In genomic region chr11:121001966-121002365, GRCm38 (mm10) we compare ENCODE assay signal across 15 mouse cellular contexts. TPM values are rescaled to one million over a fixed set of nuclear protein-coding genes. Genes with fewer than 3 reads are reported as not detected.
DNase-seq lines count a peak whose midpoint lies in the region; ATAC-seq and TF ChIP-seq lines count a peak whose summit lies in the region.
"Had no signal": no experiment of that assay in that cellular context is flagged by ENCODE, and none has a peak within 500 bp of the region (broad histone marks: within the 10 kb centered on the region; RNA-seq: fewer than 3 reads in every experiment).

No protein-coding gene starts in this region.

- H3K27ac ChIP-seq in hindbrain, postnatal 0 days, result no peak overlapping the region
- H3K27ac ChIP-seq in hindbrain, embryonic 16.5 days (ENCODE audit: low read depth, low read length), result no peak overlapping the region
- H3K27ac ChIP-seq in stomach, postnatal 0 days (replicated peaks), result no peak overlapping the region
- H3K27ac ChIP-seq: heart, embryonic 13.5 days; hindbrain, embryonic 14.5 days; midbrain, embryonic 15.5 days had no signal

- 51% methylated on average over 4 of the region's 4 CpGs for WGBS in hindbrain, postnatal 0 days
- 58% methylated on average over 4 of the region's 4 CpGs for WGBS in hindbrain, embryonic 16.5 days
- WGBS in stomach, postnatal 0 days, result 12% methylated on average over 4 of the region's 4 CpGs

- TF ChIP-seq CTCF in hindbrain, postnatal 0 days (IDR thresholded peaks at IDR 0.05; ENCODE audit: low read depth), result no peak
- no peak for TF ChIP-seq CTCF in stomach, postnatal 0 days (IDR thresholded peaks at IDR 0.05; ENCODE audit: low read depth)

- H3K4me2 ChIP-seq in hindbrain, postnatal 0 days (ENCODE audit: low read depth, low read length), result no peak overlapping the region
- H3K4me2 ChIP-seq in hindbrain, embryonic 16.5 days (ENCODE audit: low read length), result no peak overlapping the region
- no peak overlapping the region for H3K4me2 ChIP-seq in stomach, postnatal 0 days (replicated peaks; ENCODE audit: low read depth)
- H3K4me2 ChIP-seq: heart, embryonic 13.5 days; hindbrain, embryonic 14.5 days; midbrain, embryonic 15.5 days had no signal

- H3K9me3 ChIP-seq in hindbrain, postnatal 0 days (ENCODE audit: low read length), result no peaks in the 10 kb centered on the region
- no peaks in the 10 kb centered on the region for H3K9me3 ChIP-seq in hindbrain, embryonic 16.5 days (ENCODE audit: control insufficient read depth, low read length)
- no peaks in the 10 kb centered on the region for H3K9me3 ChIP-seq in stomach, postnatal 0 days (ENCODE audit: control insufficient read depth, low read length)
- H3K9me3 ChIP-seq: G1E; heart, embryonic 13.5 days; midbrain, embryonic 15.5 days had no signal

- H3K4me3 ChIP-seq in hindbrain, postnatal 0 days (ENCODE audit: low read length), result no peak overlapping the region
- H3K4me3 ChIP-seq in hindbrain, embryonic 16.5 days (ENCODE audit: low read length), result no peak overlapping the region
- H3K4me3 ChIP-seq in stomach, postnatal 0 days (ENCODE audit: low read depth, low read length), result no peak overlapping the region
- H3K4me3 ChIP-seq: heart, embryonic 13.5 days; midbrain, embryonic 15.5 days had no signal

- no peaks in the 10 kb centered on the region for H3K27me3 ChIP-seq in hindbrain, postnatal 0 days (ENCODE audit: insufficient read depth, low read length)
- H3K27me3 ChIP-seq in hindbrain, embryonic 16.5 days (replicated peaks; ENCODE audit: control insufficient read depth, insufficient read depth, low read length), result no peaks in the 10 kb centered on the region
- no peaks in the 10 kb centered on the region for H3K27me3 ChIP-seq in stomach, postnatal 0 days (ENCODE audit: control insufficient read depth, insufficient read depth, low read length)
- H3K27me3 ChIP-seq: midbrain, embryonic 15.5 days had no signal

- no peaks in the 10 kb centered on the region for H3K36me3 ChIP-seq in hindbrain, postnatal 0 days (ENCODE audit: insufficient read depth, low read length)
- H3K36me3 ChIP-seq in hindbrain, embryonic 16.5 days (ENCODE audit: control insufficient read depth, insufficient read depth, low read length), result no peaks in the 10 kb centered on the region
- H3K36me3 ChIP-seq in stomach, postnatal 0 days (ENCODE audit: control insufficient read depth, insufficient read depth, low read length), result no peaks in the 10 kb centered on the region
- H3K36me3 ChIP-seq: midbrain, embryonic 15.5 days had no signal

- no peak for ATAC-seq in hindbrain, postnatal 0 days
- ATAC-seq in hindbrain, embryonic 16.5 days, result no peak
- no peak for ATAC-seq in stomach, postnatal 0 days (ENCODE audit: low FRiP score, low TSS enrichment)
- ATAC-seq: midbrain, embryonic 15.5 days had no signal

- TF ChIP-seq EP300 in stomach, postnatal 0 days (optimal IDR thresholded peaks at IDR 0.05), result no peak

- DNase-seq in cerebellum, postnatal 10 days, result peak; percentile 55 to 58
- no peak for DNase-seq in cerebellum, postnatal 36 days
- DNase-seq in hindbrain, postnatal 0 days (ENCODE audit: low spot score), result peak; percentile 28
- DNase-seq in ovary, postnatal 14 days (ENCODE audit: low spot score), result peak; percentile 38
- no peak for DNase-seq in ovary, postnatal 36 days (ENCODE audit: low spot score)
- peak; percentile 69 for DNase-seq in stomach, postnatal 0 days (ENCODE audit: low spot score)
- DNase-seq in cerebellum, adult 8-10 months, result no peak
- DNase-seq: right cerebral cortex, adult 18-20 months had no signal

- H3K4me1 ChIP-seq in hindbrain, postnatal 0 days (ENCODE audit: insufficient read depth, low read length), result no peaks in the 10 kb centered on the region
- H3K4me1 ChIP-seq in hindbrain, embryonic 16.5 days (ENCODE audit: control insufficient read depth, insufficient read depth, low read depth, low read length), result no peaks in the 10 kb centered on the region
- 0 out of 2 replicates have a peak, but pooled peaks cover 2% of the 10 kb centered on the region for H3K4me1 ChIP-seq in stomach, postnatal 0 days (replicated peaks; ENCODE audit: control insufficient read depth, insufficient read depth)
- H3K4me1 ChIP-seq: midbrain, embryonic 15.5 days had no signal

- no peak overlapping the region for H3K9ac ChIP-seq in hindbrain, postnatal 0 days (replicated peaks; ENCODE audit: low read length)
- H3K9ac ChIP-seq in hindbrain, embryonic 16.5 days (ENCODE audit: low read depth, low read length), result no peak overlapping the region
- H3K9ac ChIP-seq in stomach, postnatal 0 days (ENCODE audit: low read length), result no peak overlapping the region
- H3K9ac ChIP-seq: heart, embryonic 13.5 days; hindbrain, embryonic 14.5 days; midbrain, embryonic 15.5 days had no signal

RNA-seq across cellular contexts. Expression of gene Csnk1d, which starts 10.8 kb away (rescaled TPM):
- 95.2 and 100 TPM in 2 replicates for total RNA-seq in hindbrain, postnatal 0 days (2014; rRNA removed)
- polyA plus RNA-seq in hindbrain, postnatal 0 days (2015; fragmentation: Nextera tagmentation; extraction: Ambion mirVana), result 97.7 and 102 TPM in 2 replicates
- polyA plus RNA-seq in hindbrain, embryonic 16.5 days (2015; fragmentation: Nextera tagmentation; extraction: Ambion mirVana), result 124 and 141 TPM in 2 replicates
- 60.7 and 63.8 TPM in 2 replicates for polyA plus RNA-seq in stomach, postnatal 0 days (2015; fragmentation: Nextera tagmentation; extraction: Ambion mirVana)

RNA-seq across cellular contexts. Expression of gene Cd7, which starts 37.3 kb away (rescaled TPM):
- total RNA-seq in hindbrain, postnatal 0 days (2014; rRNA removed), result not detected in 2 replicates
- 0.24 TPM in 1 of 2 replicates, not detected in the other for polyA plus RNA-seq in hindbrain, postnatal 0 days (2015; fragmentation: Nextera tagmentation; extraction: Ambion mirVana)
- polyA plus RNA-seq in hindbrain, embryonic 16.5 days (2015; fragmentation: Nextera tagmentation; extraction: Ambion mirVana), result 0.29 TPM in 1 of 2 replicates, not detected in the other
- 0.31 and 0.51 TPM in 2 replicates for polyA plus RNA-seq in stomach, postnatal 0 days (2015; fragmentation: Nextera tagmentation; extraction: Ambion mirVana)
- total RNA-seq: G1E had no signal
- polyA plus RNA-seq: C2C12; G1E; midbrain, embryonic 15.5 days; neural tube, embryonic 14.5 days had no signal

RNA-seq across cellular contexts. Expression of gene Slc16a3, which starts 53.7 kb away (rescaled TPM):
- total RNA-seq in hindbrain, postnatal 0 days (2014; rRNA removed), result 22.9 and 24.9 TPM in 2 replicates
- polyA plus RNA-seq in hindbrain, postnatal 0 days (2015; fragmentation: Nextera tagmentation; extraction: Ambion mirVana), result 6.4 and 7.8 TPM in 2 replicates
- 11.5 and 15.2 TPM in 2 replicates for polyA plus RNA-seq in hindbrain, embryonic 16.5 days (2015; fragmentation: Nextera tagmentation; extraction: Ambion mirVana)
- 7.2 and 10.0 TPM in 2 replicates for polyA plus RNA-seq in stomach, postnatal 0 days (2015; fragmentation: Nextera tagmentation; extraction: Ambion mirVana)

Comparison
In these comparisons a context has a peak if more than half of its experiments do, and no peak if none do; other contexts are left out.
1. DNase-seq: peak in cerebellum, postnatal 10 days (2 of 2), hindbrain, postnatal 0 days (single experiment), ovary, postnatal 14 days (single experiment) and stomach, postnatal 0 days (single experiment); none in cerebellum, postnatal 36 days (0 of 2), ovary, postnatal 36 days (single experiment) and cerebellum, adult 8-10 months (single experiment).